Mouse (Mus musculus) liver, adult 2 months (tissue): ENCODE measurements at regions not wholly inside any gene's neighbourhood (a gene's known extent, or its start where the extent isn't known, plus 50 kb on each side); places are given as distances from the start of the nearest gene placed in this dataset.

Source experiments
- CTCF ChIP-seq: fragments of 200-500 bp; IDR thresholded peaks from 2 replicates; pipeline ENCODE4 v1.5.1; 2011; ENCODE audit warnings: low read depth, low read length, control low read depth
- POLR2A ChIP-seq: fragments of 200-500 bp; IDR thresholded peaks from 2 replicates; pipeline ENCODE4 v1.6.1; 2011; ENCODE audit warnings: low read length, control low read depth; ENCODE audit not compliant: insufficient read depth; ENCODE audit errors: extremely low read depth

DNA sequence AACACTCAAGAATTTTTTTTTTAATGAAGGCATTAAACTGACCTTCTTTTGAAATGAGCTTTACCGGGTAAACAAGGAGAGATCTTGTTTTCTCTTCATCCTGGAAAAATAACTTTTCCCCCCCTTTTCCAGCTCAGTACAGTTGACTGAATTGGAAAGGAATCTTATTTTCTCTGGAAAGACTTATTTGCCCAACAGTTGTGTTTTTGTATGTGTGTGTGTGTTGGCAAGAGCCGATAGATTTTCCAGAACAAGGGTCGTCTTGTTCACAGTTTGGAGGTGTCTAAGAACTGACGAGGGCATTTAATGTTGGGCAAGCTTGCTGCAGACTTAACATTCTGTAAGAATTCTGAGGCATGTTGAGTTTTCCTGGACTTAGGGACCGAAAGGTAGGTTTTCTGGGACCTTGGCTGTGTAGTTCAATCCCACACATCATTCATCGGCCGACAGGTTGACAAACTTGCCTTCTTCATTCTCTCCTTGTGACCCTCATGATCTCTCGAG is 237.6 kb upstream of the Ccdc122 start:
- TF ChIP-seq POLR2A (no peak), CTCF (no peak)
